Mouse (Mus musculus): ENCODE data around the gene Ppara. TPM values are rescaled to one million over a fixed set of nuclear protein-coding genes. Genes with fewer than 3 reads are reported as not detected.

The Ppara gene
- polyA plus RNA-seq, 2 experiments = 4.4 to 6.9 TPM

GRCm38 (mm10) chr15:85708217-85708616 is 26.6 kb upstream of the Ppara start:
- TF ChIP-seq CTCF (IDR thresholded peaks at IDR 0.05; ENCODE audit: low read depth) (no peak), EP300 (IDR thresholded peaks at IDR 0.05; ENCODE audit: low read depth) (no peak)
- WGBS (ENCODE audit: insufficient replicate concordance) = 60% methylated on average over 2 of the region's 2 CpGs
- Histone ChIP-seq H3K4me1 (replicated peaks; ENCODE audit: control insufficient read depth in 2 of 2, insufficient read depth in 2 of 2, low read length in 1 of 2) (no peaks in the 10 kb centered on the region), H3K27me3 (ENCODE audit: control insufficient read depth, insufficient read depth, low read length) (no peaks in the 10 kb centered on the region), H3K9ac (replicated peaks) (no peak overlapping the region), H3K9me3 (ENCODE audit: control insufficient read depth, low read length) (no peaks in the 10 kb centered on the region), H3K4me3 (ENCODE audit: insufficient read depth in 1 of 2, low read depth in 2 of 2, low read length in 2 of 2) (no peak overlapping the region), H3K4me2 (ENCODE audit: low read depth) (no peak overlapping the region), H3K27ac (no peak overlapping the region), H3K36me3 (replicated peaks; ENCODE audit: control insufficient read depth, insufficient read depth, low read depth) (no peaks in the 10 kb centered on the region)
- DNase-seq (ENCODE audit: low read depth in 3 of 3, low spot score in 3 of 3) (no peak), ATAC-seq (ENCODE audit: insufficient read depth) (no peak)

- Histone ChIP-seq H3K36me3 (replicated peaks; ENCODE audit: control insufficient read depth, insufficient read depth, low read depth) (no peaks in the 10 kb centered on the region), H3K27me3 (ENCODE audit: control insufficient read depth, insufficient read depth, low read length) (no peaks in the 10 kb centered on the region), H3K9me3 (ENCODE audit: control insufficient read depth, low read length) (no peaks in the 10 kb centered on the region), H3K27ac (no peak overlapping the region), H3K4me1 (replicated peaks; ENCODE audit: control insufficient read depth in 2 of 2, insufficient read depth in 2 of 2, low read length in 1 of 2) (no peaks in the 10 kb centered on the region), H3K4me3 (ENCODE audit: insufficient read depth in 1 of 2, low read depth in 2 of 2, low read length in 2 of 2) (no peak overlapping the region), H3K4me2 (ENCODE audit: low read depth) (no peak overlapping the region), H3K9ac (replicated peaks) (no peak overlapping the region)
- no peak for DNase-seq (ENCODE audit: low read depth in 3 of 3, low spot score in 3 of 3)
- no peak for TF ChIP-seq CTCF (IDR thresholded peaks at IDR 0.05; ENCODE audit: low read depth)
- no peak for TF ChIP-seq EP300 (IDR thresholded peaks at IDR 0.05; ENCODE audit: low read depth)
- ATAC-seq (ENCODE audit: insufficient read depth) = no peak
- 70% methylated on average over 4 of the region's 4 CpGs for WGBS (ENCODE audit: insufficient replicate concordance)
These were observed 25.9 kb upstream of the Ppara start for GRCm38 (mm10) chr15:85708843-85709242.

- Histone ChIP-seq H3K4me2 (ENCODE audit: low read depth) (no peak overlapping the region), H3K27ac (no peak overlapping the region), H3K27me3 (ENCODE audit: control insufficient read depth, insufficient read depth, low read length) (no peaks in the 10 kb centered on the region), H3K9ac (replicated peaks) (no peak overlapping the region), H3K4me3 (ENCODE audit: insufficient read depth in 1 of 2, low read depth in 2 of 2, low read length in 2 of 2) (no peak overlapping the region), H3K36me3 (replicated peaks; ENCODE audit: control insufficient read depth, insufficient read depth, low read depth) (no peaks in the 10 kb centered on the region), H3K4me1 (replicated peaks; ENCODE audit: control insufficient read depth in 2 of 2, insufficient read depth in 2 of 2, low read length in 1 of 2) (no peaks in the 10 kb centered on the region), H3K9me3 (ENCODE audit: control insufficient read depth, low read length) (no peaks in the 10 kb centered on the region)
- ATAC-seq (ENCODE audit: insufficient read depth) (no peak), DNase-seq (ENCODE audit: low read depth in 3 of 3, low spot score in 3 of 3) (peak in 1 of 3 experiments; percentile 18)
- 24% methylated on average over 10 of the region's 10 CpGs for WGBS (ENCODE audit: insufficient replicate concordance)
- TF ChIP-seq EP300 (IDR thresholded peaks at IDR 0.05; ENCODE audit: low read depth) (no peak), CTCF (IDR thresholded peaks at IDR 0.05; ENCODE audit: low read depth) (peak; percentile 94)
These were observed 25.4 kb upstream of the Ppara start for GRCm38 (mm10) chr15:85709268-85709973.

GRCm38 (mm10) chr15:85710179-85710578 is 24.6 kb upstream of the Ppara start:
- Histone ChIP-seq H3K9ac (replicated peaks) (no peak overlapping the region), H3K27me3 (ENCODE audit: control insufficient read depth, insufficient read depth, low read length) (no peaks in the 10 kb centered on the region), H3K36me3 (replicated peaks; ENCODE audit: control insufficient read depth, insufficient read depth, low read depth) (no peaks in the 10 kb centered on the region), H3K4me1 (replicated peaks; ENCODE audit: control insufficient read depth in 2 of 2, insufficient read depth in 2 of 2, low read length in 1 of 2) (no peaks in the 10 kb centered on the region), H3K4me3 (ENCODE audit: insufficient read depth in 1 of 2, low read depth in 2 of 2, low read length in 2 of 2) (no peak overlapping the region), H3K4me2 (ENCODE audit: low read depth) (no peak overlapping the region), H3K27ac (no peak overlapping the region), H3K9me3 (ENCODE audit: control insufficient read depth, low read length) (no peaks in the 10 kb centered on the region)
- 0% methylated on average over 5 of the region's 8 CpGs for WGBS (ENCODE audit: insufficient replicate concordance)
- DNase-seq (ENCODE audit: low read depth in 3 of 3, low spot score in 3 of 3) (peak in 1 of 3 experiments; percentile 9), ATAC-seq (ENCODE audit: insufficient read depth) (no peak)
- TF ChIP-seq CTCF (IDR thresholded peaks at IDR 0.05; ENCODE audit: low read depth) (peak; percentile 87), EP300 (IDR thresholded peaks at IDR 0.05; ENCODE audit: low read depth) (no peak)

- ATAC-seq (ENCODE audit: insufficient read depth) = no peak
These were observed 23.9 kb upstream of the Ppara start for GRCm38 (mm10) chr15:85710641-85711580.

More at GRCm38 (mm10) chr15:85710641-85711580, 23.9 kb upstream of the Ppara start:
- Histone ChIP-seq H3K9me3 (ENCODE audit: control insufficient read depth, low read length) (no peaks in the 10 kb centered on the region), H3K9ac (replicated peaks) (no peak overlapping the region), H3K4me3 (ENCODE audit: insufficient read depth in 1 of 2, low read depth in 2 of 2, low read length in 2 of 2) (no peak overlapping the region), H3K36me3 (replicated peaks; ENCODE audit: control insufficient read depth, insufficient read depth, low read depth) (no peaks in the 10 kb centered on the region), H3K27me3 (ENCODE audit: control insufficient read depth, insufficient read depth, low read length) (no peaks in the 10 kb centered on the region), H3K27ac (no peak overlapping the region), H3K4me1 (replicated peaks; ENCODE audit: control insufficient read depth in 2 of 2, insufficient read depth in 2 of 2, low read length in 1 of 2) (no peaks in the 10 kb centered on the region), H3K4me2 (ENCODE audit: low read depth) (no peak overlapping the region)
- WGBS (ENCODE audit: insufficient replicate concordance) = 57% methylated on average over 17 of the region's 17 CpGs
- no peak for DNase-seq (ENCODE audit: low read depth in 3 of 3, low spot score in 3 of 3)
- TF ChIP-seq EP300 (IDR thresholded peaks at IDR 0.05; ENCODE audit: low read depth) = no peak
- TF ChIP-seq CTCF (IDR thresholded peaks at IDR 0.05; ENCODE audit: low read depth) = no peak

All from liver, embryonic 14.5 days (tissue).